Mouse (Mus musculus) intestine, embryonic 14.5 days (tissue): ENCODE measurements around the gene Tceanc. TPM values are rescaled to one million over a fixed set of nuclear protein-coding genes. Genes with fewer than 3 reads are reported as not detected.

ENCODE experiments used
- ATAC-seq: fragments of 200-750 bp; cut with Nextera tagmentation; replicated peaks from 2 replicates; pipeline ENCODE4 v1.8.0; 2017; ENCODE audit warnings: low read depth, moderate number of reproducible peaks, moderate TSS enrichment, moderate library complexity; ENCODE audit not compliant: low FRiP score, low TSS enrichment
- DNase-seq: peaks from one replicate; pipeline ENCODE4 v3.0.0-alpha.2; 2018; ENCODE audit warnings: low spot score
- H3K27ac ChIP-seq: fragments of 300-500 bp; sonication (generic); 2 replicates; pipeline ENCODE4 v1.5.1; 2014; ENCODE audit warnings: low read depth, mild to moderate bottlenecking, control low read depth
- H3K27me3 ChIP-seq: fragments of 300-500 bp; sonication (generic); replicated peaks from 2 replicates; pipeline ENCODE4 v1.6.1; 2014; ENCODE audit warnings: low read length, control low read depth; ENCODE audit not compliant: control insufficient read depth, insufficient read depth
- H3K36me3 ChIP-seq: fragments of 300-500 bp; sonication (generic); 2 replicates; pipeline ENCODE4 v1.6.1; 2014; ENCODE audit warnings: low read length, control low read depth; ENCODE audit not compliant: control insufficient read depth, insufficient read depth
- H3K4me1 ChIP-seq: fragments of 300-500 bp; sonication (generic); replicated peaks from 2 replicates; pipeline ENCODE4 v1.6.1; 2014; ENCODE audit warnings: low read length, control low read depth, mixed read lengths; ENCODE audit not compliant: control insufficient read depth, insufficient read depth
- H3K4me2 ChIP-seq: fragments of 300-500 bp; sonication (generic); 2 replicates; pipeline ENCODE4 v1.6.1; 2014; ENCODE audit warnings: low read length
- H3K4me3 ChIP-seq: fragments of 300-500 bp; sonication (generic); 2 replicates; pipeline ENCODE4 v1.5.1; 2014; ENCODE audit warnings: low read depth, low read length, control low read depth, mixed read lengths
- H3K9ac ChIP-seq: fragments of 300-500 bp; sonication (generic); 2 replicates; pipeline ENCODE4 v1.6.1; 2014; ENCODE audit warnings: mild to moderate bottlenecking, low read length
- H3K9me3 ChIP-seq: fragments of 300-500 bp; sonication (generic); 2 replicates; pipeline ENCODE4 v1.6.1; 2016; ENCODE audit warnings: low read length, control low read depth; ENCODE audit not compliant: control insufficient read depth
- WGBS: fragments of 180-500 bp; shearing (Covaris S2); extraction: QIAGEN DNeasy Blood & Tissue Kit; methylation state at CpG from one replicate; pipeline ENCODE4 v1.1.7; 2014; 5-methylcytosine and 5-hydroxymethylcytosine counted together
- polyA plus RNA-seq: library from polyadenylated mRNA; unstranded; fragments of >200 nt; fragmentation: Nextera tagmentation; extraction: Ambion mirVana; gene quantifications from 2 replicates; pipeline ENCODE4 v1.2.1, GENCODE M21; 2014

Tceanc gene
- polyA plus RNA-seq, 1 experiment from 2014 or later, result 5.5 TPM

DNA sequence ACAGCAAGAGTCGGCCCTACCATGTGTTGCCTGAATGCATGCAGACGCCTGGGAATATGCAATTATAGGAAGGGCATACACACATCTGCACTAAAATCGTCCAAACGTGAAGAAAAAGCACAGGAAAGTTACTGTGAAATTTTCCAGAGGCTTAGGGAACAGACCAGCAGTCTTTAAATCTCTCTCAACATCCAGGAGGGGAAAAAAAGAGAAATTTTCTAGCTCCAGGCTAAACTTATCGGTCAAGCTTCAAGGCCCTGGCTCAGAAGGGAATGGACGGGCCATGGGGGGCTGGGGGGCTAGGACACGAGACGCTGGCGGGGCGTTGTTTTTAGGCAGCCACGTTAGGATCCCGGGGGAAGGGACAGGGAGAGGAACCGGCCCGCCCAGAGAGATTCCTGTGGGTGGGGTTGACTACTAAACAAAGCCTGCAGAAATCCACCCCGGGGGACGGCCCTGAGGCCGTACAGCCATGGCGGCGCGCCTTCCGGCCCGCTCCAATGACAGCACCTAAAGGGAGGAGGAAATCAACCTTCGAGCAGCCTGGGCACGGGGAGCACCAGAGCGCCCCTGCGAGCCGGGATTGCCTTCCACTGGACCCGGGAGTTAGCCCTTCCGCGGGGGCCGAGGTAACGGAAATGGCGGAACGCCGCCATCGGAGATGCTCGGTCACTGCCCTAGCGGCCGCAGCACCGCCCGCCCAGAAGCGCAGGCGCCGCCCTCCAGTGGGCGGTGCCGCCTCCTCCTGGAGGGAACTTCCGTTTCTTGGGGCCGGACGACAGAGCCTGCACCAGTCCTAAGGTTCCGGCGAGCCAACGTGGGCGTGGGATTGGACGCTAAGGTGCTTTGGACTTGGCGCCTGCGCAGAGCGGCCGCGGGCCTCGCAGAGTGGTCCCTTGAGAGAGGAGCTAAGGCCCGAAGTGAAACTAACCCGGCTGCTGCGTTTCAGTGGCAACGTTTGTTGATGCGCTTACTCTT lies 8.3 kb downstream of the Tceanc start:
- DNase-seq (peak; percentile 87), ATAC-seq (peak; percentile 98)
- WGBS, result 8% methylated on average over 52 of the region's 65 CpGs
- peak overlapping the region; percentile 98 for H3K27ac ChIP-seq
- peak overlapping the region; percentile 80 for H3K9ac ChIP-seq
- no peaks in the 10 kb centered on the region for H3K9me3 ChIP-seq
- peak overlapping the region; percentile 53 for H3K4me3 ChIP-seq
- no peaks in the 10 kb centered on the region for H3K4me1 ChIP-seq
- no peaks in the 10 kb centered on the region for H3K36me3 ChIP-seq
- peak overlapping the region; percentile 47 for H3K4me2 ChIP-seq
- no peaks in the 10 kb centered on the region for H3K27me3 ChIP-seq

DNA sequence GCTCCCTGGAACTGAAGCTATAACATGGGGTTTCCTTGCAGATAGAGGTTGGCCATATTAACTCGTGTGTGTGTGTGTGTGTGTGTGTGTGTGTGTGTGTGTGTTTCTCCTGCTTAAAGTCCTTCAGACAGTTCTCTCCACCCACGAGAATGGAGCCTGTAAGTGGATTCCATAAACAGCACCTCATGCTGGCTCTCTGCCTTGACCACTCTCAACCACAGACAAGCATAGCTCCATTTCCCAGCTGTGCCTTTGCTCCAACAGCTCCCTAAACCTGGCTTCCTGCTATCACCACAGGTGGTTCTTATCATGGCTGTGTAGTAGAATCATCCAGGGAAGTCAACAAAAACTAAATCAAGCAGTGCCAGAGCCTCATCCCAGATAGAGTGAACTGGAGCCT lies 13.9 kb downstream of the Tceanc start:
- Histone ChIP-seq H3K9me3 (no peaks in the 10 kb centered on the region), H3K9ac (no peak overlapping the region), H3K36me3 (no peaks in the 10 kb centered on the region), H3K4me1 (no peaks in the 10 kb centered on the region), H3K27ac (no peak overlapping the region), H3K27me3 (no peaks in the 10 kb centered on the region), H3K4me3 (no peak overlapping the region), H3K4me2 (no peak overlapping the region)
- 58% methylated on average over 2 of the region's 2 CpGs for WGBS
- ATAC-seq, result no peak
- no peak for DNase-seq

DNA sequence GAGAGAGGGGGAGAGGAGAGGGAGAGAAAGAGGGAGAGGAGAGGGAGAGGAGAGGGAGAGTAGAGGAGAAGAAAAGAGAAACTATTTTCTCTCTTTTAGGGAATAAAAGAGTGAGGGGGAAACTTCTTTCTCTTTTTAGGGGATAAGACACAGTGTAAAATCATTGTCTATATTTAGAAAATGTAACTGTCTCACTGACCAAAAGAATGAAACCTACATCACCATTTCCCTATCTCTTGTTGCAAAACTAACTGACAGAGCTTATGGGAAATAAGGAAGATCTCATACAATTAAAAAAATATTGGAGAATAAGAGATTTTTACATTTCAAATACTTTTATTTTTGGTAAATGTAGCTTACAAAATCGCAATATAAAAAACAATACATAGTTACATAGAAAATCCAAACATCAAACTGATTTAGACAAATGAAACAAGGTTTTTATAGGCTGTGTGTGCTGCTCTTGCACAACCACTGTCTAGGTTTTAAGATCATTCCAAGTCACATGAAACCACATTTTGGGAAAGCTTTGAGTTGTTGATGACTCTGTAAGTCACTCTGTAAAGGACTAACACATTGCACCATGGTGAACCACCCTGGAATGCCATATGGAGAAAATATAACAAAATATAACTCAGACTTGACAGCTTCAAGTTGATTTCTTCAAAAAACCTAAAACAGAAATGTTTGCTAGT lies 18.7 kb downstream of the Tceanc start:
- Histone ChIP-seq H3K27ac (no peak overlapping the region), H3K27me3 (no peaks in the 10 kb centered on the region), H3K9ac (no peak overlapping the region), H3K9me3 (no peaks in the 10 kb centered on the region), H3K4me1 (no peaks in the 10 kb centered on the region), H3K4me3 (no peak overlapping the region), H3K4me2 (no peak overlapping the region), H3K36me3 (no peaks in the 10 kb centered on the region)
- no peak for ATAC-seq
- no peak for DNase-seq
- 81% methylated on average over 1 of the region's 1 CpGs for WGBS

DNA sequence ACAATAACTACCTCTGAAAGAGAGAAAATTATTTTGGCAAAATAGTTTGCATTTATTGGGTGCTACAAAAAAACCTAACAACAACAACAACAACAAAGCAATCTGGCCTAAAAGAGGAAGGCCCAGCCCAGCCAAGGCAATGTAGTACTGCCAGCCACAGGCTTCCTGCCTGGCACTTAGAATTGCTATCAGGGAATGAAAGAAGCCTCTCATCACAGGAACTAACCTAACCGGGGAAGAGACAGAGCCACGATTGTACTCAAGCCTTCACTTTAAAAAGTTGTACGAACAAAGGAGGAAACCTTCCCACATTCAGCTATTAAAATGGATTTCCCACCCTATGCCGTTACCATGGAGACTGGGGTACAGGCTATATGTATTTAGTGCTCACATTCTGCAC lies 20.6 kb downstream of the Tceanc start:
- no peaks in the 10 kb centered on the region for H3K4me1 ChIP-seq
- H3K27ac ChIP-seq, result no peak overlapping the region
- H3K9ac ChIP-seq, result no peak overlapping the region
- no peak overlapping the region for H3K4me2 ChIP-seq
- ATAC-seq (no peak), DNase-seq (no peak)
- H3K36me3 ChIP-seq, result no peaks in the 10 kb centered on the region
- H3K9me3 ChIP-seq, result no peaks in the 10 kb centered on the region
- no peaks in the 10 kb centered on the region for H3K27me3 ChIP-seq
- 80% methylated on average over 4 of the region's 4 CpGs for WGBS
- H3K4me3 ChIP-seq, result no peak overlapping the region

DNA sequence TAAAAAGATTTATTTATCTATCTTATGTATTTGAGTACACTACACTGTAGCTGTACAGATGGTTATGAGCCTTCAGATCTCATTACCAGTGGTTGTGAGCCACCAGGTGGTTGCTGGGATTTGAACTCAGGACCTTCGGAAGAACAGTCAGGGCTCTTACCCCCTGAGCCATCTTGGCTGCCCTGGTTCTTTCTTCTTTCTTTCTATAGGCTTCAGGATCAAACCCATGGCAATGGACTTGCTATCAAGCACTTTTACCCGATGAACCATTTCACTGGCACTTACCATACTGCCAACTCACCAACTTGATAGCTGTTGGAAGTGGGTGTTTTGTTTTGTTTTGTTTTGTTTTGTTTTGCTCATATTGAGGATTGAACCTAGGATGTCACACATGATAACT lies 23.3 kb downstream of the Tceanc start:
- ATAC-seq, result no peak
- Histone ChIP-seq H3K9me3 (no peaks in the 10 kb centered on the region), H3K27ac (no peak overlapping the region), H3K4me3 (no peak overlapping the region), H3K36me3 (no peaks in the 10 kb centered on the region), H3K4me2 (no peak overlapping the region), H3K9ac (no peak overlapping the region), H3K27me3 (no peaks in the 10 kb centered on the region), H3K4me1 (no peaks in the 10 kb centered on the region)
- no peak for DNase-seq
- 100% methylated on average over 2 of the region's 2 CpGs for WGBS

DNA sequence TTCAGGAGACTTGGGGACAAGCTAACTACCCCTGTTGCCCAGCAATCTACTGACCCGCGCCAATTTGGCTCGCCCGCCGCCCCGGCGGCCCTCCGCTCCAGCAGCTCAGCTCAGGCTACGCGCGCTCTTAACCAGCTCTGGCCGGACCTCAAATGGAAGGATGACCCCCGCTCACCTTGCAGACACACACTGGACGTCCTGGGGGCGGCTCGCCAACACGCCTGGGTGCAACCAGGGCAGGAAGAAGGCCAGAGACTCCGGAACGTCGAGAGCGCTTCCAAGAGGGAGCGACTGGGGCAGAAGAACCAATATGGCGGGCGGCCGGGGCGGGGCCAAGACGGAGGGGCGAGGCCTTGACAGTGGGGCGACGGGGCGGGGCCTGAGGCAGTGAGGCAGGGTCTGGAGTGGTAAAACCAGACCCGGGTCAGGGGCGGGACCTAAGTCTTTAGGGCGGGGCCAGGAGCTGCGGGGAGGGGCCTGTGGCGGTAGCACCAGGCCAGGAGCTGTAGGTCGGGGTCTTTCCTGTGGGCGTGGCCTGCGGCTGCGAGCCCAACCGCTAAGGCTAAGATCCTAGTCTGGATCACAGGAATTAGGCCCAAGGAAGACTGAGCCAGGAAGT lies 38.9 kb downstream of the Tceanc start, which contains the start of gene Rab9:
Gene Rab9, minus strand, starts transcription at position 503 of the 619 bp plus-strand sequence.
- H3K9me3 ChIP-seq, result no peaks in the 10 kb centered on the region
- ATAC-seq, result peak; percentile 99

DNA sequence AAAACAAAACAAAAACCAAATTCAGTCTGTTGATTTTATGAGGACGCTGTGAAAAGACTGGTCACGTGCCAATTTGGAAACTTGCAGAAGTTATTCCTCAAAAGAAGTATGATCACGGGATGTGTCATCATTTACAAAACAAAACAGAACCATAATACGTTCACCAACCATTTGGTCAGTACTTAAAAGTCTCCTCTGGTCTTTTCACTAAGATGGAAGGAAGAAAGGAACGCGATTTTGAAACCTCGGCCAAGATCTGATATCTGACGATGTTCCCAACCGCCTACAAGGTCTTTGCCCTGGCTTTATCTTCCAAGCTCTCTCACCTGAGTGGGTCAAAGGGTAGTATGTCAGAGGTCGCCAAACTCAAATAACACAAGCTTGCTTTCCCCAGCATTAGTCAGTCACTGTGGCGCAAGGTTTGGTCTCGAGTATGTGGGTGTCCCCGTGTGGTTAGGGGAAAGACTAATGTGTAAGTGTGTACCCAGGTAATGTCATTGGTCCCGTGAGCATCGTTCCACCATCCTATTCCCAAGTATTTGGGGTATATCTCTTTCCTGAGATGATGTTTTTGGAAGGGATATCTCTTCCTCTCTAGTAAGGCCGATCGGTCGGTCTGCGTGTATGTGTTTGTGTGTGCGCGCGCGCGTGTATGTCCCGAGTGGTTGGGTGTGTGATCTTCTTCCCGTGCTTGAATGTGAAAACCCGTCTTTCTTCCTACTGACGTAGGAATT lies 39.6 kb downstream of the Tceanc start:
- 0 out of 2 replicates have a peak, but pooled peaks cover 3% of the 10 kb centered on the region for H3K4me1 ChIP-seq
- H3K4me3 ChIP-seq, result peak overlapping the region; percentile 57
- ATAC-seq (no peak; the same call in 1 of the 2 replicates), DNase-seq (no peak)
- 0 out of 2 replicates have a peak, but pooled peaks cover 9% of the 10 kb centered on the region for H3K36me3 ChIP-seq
- 16% methylated on average over 28 of the region's 28 CpGs for WGBS
- H3K9ac ChIP-seq, result peak overlapping the region; percentile 67
- H3K27me3 ChIP-seq, result 0 out of 2 replicates have a peak, but pooled peaks cover 4% of the 10 kb centered on the region
- H3K27ac ChIP-seq, result peak overlapping the region; percentile 78; the same call in 1 of the 2 replicates
- no peaks in the 10 kb centered on the region for H3K9me3 ChIP-seq
- H3K4me2 ChIP-seq, result peak overlapping the region; percentile 59

More for the DNA sequence above, 38.9 kb downstream of the Tceanc start, which contains the start of gene Rab9:
- 0 out of 2 replicates have a peak, but pooled peaks cover 9% of the 10 kb centered on the region for H3K36me3 ChIP-seq
- H3K27me3 ChIP-seq, result 0 out of 2 replicates have a peak, but pooled peaks cover 3% of the 10 kb centered on the region
- WGBS, result 17% methylated on average over 37 of the region's 41 CpGs
- peak within 1 kb of the TSS; percentile 57 for H3K4me3 ChIP-seq
- peak within 1 kb of the TSS; percentile 78 for H3K27ac ChIP-seq
- H3K4me2 ChIP-seq, result peak within 1 kb of the TSS; percentile 59
- peak; percentile 92 for DNase-seq
- 0 out of 2 replicates have a peak, but pooled peaks cover 3% of the 10 kb centered on the region for H3K4me1 ChIP-seq
- H3K9ac ChIP-seq, result peak within 1 kb of the TSS; percentile 67
